Mouse (Mus musculus) lung, postnatal 25 days (tissue): Measurements from ENCODE around the gene Slc12a5.

Experiments
- DNase-seq: peaks from one replicate; pipeline ENCODE4 v3.0.0; 2022; ENCODE audit warnings: low spot score

The Slc12a5 gene

DNA sequence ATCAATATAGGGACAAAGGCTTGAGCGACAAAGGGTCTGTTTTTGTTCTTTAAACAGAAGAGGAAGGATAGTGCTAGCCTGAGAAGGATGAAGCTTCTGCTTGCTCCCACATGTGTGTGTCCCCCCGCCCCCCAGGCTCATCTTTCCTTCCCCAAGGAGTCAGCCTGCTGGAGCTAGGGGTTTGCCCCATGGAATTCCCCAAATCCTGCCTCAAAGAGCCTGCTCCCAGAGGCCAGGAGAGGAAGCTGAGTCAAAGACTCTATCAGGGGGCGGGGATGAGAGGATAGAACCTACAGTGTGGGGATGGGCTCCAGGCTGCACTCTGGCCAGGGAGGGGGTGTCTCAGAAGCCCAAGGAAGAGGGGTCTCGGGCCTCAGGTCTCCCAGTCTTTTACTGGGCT lies 13.1 kb upstream of the Slc12a5 start:
- no peak for DNase-seq

DNA sequence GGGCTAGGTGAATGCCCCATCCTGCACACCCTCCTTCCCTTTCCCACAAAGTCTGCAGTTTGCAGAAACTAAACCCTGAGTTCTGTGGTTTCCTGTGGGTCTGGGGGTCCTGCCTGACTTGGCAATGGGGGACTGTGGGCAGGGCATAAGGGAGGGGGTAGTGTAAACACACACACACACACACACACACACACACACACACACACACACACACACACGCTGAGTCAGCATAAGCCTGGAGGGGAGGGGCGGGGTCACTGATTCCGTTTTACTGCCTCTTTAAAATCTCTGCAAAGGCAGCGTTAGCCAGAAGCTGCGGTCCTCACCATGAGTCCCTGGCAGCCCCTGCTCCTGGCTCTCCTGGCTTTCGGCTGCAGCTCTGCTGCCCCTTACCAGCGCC lies 12.7 kb upstream of the Slc12a5 start:
- no peak for DNase-seq

- no peak for DNase-seq
These were observed 11.6 kb upstream of the Slc12a5 start for GRCm38 (mm10) chr2:164948962-164949361.

GRCm38 (mm10) chr2:164950501-164950900 lies 10.1 kb upstream of the Slc12a5 start:
- no peak for DNase-seq

DNA sequence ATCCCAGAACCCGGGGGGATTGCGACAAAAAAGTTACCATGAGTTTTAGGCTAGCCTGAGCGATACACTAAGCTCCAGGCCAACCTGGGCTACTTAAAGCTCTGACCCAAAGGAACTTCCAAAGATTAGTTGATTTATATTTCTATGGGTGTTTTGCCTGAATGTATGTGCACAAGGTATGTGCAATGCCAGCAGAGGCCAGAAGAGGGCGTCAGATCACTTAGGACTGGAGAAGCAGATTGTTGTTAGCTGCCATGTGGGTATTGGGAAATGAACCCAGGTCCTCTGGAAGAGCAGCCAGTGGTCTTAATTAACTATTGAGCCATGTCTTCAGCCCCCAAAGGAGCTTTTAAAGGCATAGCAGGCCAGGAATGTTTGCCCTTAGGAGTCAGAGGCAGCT lies 8.9 kb upstream of the Slc12a5 start:
- DNase-seq = no peak

- no peak for DNase-seq
These were observed 8.2 kb upstream of the Slc12a5 start for GRCm38 (mm10) chr2:164952448-164952847.

GRCm38 (mm10) chr2:164953224-164953623 lies 7.4 kb upstream of the Slc12a5 start:
- DNase-seq = peak; percentile 63

DNA sequence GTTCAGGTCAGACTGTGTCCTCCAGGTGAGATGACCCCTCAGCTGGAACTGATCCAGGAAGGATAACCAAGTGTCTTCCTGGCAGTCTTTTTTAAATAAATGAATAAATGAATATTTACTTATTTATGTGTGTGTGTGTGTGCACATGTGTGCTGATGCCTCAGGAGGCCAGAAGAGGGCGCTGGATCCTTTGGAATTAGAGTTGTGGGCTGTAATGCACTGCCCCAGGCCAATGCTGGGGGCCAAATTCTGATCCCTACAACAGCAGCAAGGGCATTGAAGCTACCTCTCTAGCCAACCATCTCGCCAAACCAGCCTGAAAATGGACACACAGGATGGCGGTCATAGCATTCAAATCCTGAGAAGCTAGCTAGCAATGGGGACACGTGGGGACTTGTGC lies 4.9 kb upstream of the Slc12a5 start:
- no peak for DNase-seq

- no peak for DNase-seq
These were observed 4.4 kb upstream of the Slc12a5 start for GRCm38 (mm10) chr2:164956195-164956594.

DNA sequence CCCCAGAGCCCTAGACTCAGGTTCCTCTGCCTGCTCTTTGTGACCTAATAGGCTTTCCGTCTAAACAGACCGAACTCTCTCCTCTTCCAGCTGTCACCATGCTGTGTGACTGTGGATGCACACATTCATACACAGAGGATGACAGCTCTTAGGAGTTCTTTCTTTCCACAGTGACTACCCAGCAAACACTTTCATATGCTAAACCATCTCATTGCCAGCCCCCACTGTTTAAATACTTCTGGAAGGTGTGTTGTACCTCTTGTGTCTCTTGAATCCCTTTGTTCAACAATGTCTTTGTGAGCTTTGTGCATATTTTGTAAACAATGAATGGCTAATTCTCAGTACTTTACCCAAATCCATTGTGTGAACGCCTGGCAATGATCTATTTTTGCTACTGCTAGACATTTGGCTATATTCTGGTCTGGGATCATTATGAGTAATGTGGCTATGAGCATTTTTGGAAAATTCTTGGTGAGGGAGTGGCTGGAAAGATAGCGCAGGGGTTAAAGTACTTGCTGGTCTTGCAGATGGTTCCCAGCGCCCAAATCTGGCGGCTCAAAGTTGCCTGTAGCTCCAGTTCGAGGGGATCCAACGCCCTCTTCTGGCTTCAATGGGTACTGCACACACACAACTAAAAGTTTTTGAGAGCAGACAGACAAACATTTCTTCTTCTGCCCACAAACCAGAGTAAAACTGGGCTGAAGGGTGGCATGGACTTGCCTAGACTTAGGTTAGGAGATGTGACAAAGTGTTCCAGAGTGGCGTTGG lies 2.9 kb upstream of the Slc12a5 start:
- DNase-seq = no peak

GRCm38 (mm10) chr2:164961506-164962182 lies 1.0 kb downstream of the Slc12a5 start:
- DNase-seq = peak; percentile 23

DNA sequence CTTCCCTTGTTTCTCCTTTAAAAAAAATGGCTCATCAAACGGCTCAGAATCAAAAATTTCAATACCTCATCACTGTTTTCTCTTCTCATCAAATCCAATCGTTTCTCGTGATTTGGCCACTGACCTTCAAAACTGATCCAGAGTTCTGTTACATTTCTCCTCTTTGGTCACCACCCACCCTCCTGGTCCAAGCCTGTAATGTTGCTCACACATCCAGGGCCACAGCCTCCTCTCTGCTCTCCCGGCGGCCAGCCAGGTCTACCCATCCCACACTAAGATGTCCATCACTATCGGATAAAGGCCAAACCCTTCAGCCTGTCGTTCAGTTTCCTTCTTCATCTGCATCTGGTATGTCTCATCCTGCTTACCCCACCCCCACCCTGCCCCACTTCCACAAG lies 1.6 kb downstream of the Slc12a5 start:
- DNase-seq = no peak

GRCm38 (mm10) chr2:164964242-164964894 lies 3.8 kb downstream of the Slc12a5 start:
- no peak for DNase-seq

- no peak for DNase-seq
These were observed 4.4 kb downstream of the Slc12a5 start for GRCm38 (mm10) chr2:164964981-164965380.

- DNase-seq = no peak
These were observed 5.8 kb downstream of the Slc12a5 start for GRCm38 (mm10) chr2:164966381-164966780.

GRCm38 (mm10) chr2:164967193-164967592 lies 6.6 kb downstream of the Slc12a5 start:
- no peak for DNase-seq

DNA sequence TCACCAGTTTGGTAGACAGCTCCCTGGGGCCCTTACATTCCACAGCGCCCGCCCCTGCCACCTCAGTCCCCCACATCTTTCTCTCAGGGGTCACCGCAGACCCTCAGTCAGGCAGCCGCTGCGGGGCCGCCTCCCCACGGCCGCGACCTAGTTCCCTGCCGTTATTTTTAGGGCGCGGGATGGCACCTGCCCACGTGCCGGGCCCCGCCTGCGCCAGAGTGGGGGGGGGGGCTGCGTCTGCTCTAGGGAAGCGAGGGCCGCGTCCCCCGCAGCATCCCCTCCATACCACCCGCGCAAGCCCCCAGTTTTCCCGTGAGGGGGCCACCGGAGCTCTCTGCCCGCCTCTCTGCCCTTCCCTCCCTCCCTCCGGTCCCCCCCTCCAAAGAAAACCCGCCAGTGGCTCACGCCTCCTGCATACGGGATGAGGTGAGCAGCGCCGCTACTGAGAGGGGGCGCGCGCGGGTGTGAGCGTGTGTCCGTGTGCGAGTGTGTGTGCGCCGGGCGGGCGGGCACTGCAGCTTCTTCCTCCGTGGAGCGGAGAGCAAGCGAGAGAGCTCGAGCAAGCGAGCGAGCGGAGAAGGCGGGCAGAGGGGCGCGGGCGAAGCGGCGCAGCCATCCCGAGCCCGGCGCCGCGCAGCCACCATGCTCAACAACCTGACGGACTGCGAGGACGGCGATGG lies 7.3 kb downstream of the Slc12a5 start:
- no peak for DNase-seq

GRCm38 (mm10) chr2:164968451-164968851 lies 7.8 kb downstream of the Slc12a5 start:
- DNase-seq = peak; percentile 56

GRCm38 (mm10) chr2:164969348-164969781 lies 8.8 kb downstream of the Slc12a5 start:
- no peak for DNase-seq

GRCm38 (mm10) chr2:164970631-164971196 lies 10.1 kb downstream of the Slc12a5 start:
- DNase-seq = no peak

DNA sequence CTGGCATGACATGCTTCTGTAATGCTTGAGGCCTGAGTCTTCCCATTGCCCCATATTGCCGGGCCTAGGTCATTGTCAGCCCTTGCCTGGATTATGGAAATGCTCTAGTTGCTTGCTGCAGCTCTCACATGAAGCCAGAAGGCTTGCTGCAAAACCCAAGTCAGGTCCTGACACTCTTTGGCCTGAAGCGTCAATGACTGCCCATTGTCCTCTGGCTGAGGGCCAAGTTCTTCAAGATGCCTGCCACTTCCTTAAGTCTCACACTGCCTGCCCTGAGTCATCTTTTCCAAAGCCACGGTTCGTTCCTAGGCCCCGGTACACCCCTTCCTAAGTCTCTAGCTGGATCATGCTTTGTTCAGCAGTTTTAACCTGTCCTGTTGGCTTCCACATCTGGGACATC lies 12.0 kb downstream of the Slc12a5 start:
- no peak for DNase-seq

DNA sequence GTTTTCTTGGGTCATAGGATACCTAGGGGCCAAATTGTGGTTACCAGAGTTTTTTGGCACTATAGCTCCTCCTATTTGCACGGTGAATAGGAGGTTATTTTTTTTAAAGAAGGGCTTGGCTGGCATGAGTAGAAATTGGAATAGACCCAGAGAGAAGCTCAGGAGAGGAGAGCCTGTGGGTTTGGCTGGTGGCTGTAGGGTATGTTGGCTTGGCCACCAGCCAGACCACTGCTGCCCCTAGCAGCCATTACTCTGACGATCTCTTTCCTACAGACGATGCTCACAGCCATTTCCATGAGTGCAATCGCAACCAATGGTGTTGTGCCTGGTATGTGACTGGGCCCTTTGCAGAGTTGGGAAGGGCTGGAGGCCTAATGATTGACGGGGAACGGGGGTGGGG lies 15.0 kb downstream of the Slc12a5 start:
- DNase-seq = no peak
